Mouse (Mus musculus): ENCODE results near the gene AL731706.2. TPM values are rescaled to one million over a fixed set of nuclear protein-coding genes. Genes with fewer than 3 reads are reported as not detected.

Gene AL731706.2
- polyA plus RNA-seq, 1 experiment from 2014 or later: 17.8 TPM

DNA sequence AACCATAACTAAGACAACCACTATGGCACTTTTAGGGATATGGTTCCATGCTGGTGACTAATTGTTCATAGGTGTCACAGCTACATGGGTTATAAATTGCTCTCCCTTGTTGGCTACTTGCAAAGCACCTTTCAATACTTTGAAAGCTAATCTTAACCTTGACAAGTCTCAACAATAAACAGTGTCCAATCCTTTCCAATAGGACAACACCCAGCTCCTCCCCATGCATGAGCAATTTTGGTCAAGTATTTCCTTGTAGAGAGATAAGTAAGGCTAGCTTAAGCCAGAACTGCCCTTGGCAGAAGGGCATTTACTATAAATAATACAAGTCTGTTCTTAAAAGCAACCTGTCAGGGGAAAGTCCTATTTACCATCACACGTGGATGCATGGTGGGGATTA lies 47.5 kb downstream of the AL731706.2 start:
- Histone ChIP-seq H3K36me3 (ENCODE audit: control insufficient read depth, insufficient read depth, low read length) (no peaks in the 10 kb centered on the region), H3K4me3 (ENCODE audit: low read depth, low read length) (no peak overlapping the region), H3K27me3 (ENCODE audit: control insufficient read depth, insufficient read depth, low read depth, low read length) (no peaks in the 10 kb centered on the region), H3K9ac (ENCODE audit: low read depth, low read length) (no peak overlapping the region), H3K27ac (ENCODE audit: low read length) (no peak overlapping the region), H3K9me3 (replicated peaks; ENCODE audit: control insufficient read depth, low read length, poor library complexity, severe bottlenecking) (no peaks in the 10 kb centered on the region), H3K4me1 (ENCODE audit: control insufficient read depth, insufficient read depth, low read length) (no peaks in the 10 kb centered on the region), H3K4me2 (ENCODE audit: low read length) (no peak overlapping the region)
- 23% methylated on average over 1 of the region's 1 CpGs for WGBS
- ATAC-seq: no peak

DNA sequence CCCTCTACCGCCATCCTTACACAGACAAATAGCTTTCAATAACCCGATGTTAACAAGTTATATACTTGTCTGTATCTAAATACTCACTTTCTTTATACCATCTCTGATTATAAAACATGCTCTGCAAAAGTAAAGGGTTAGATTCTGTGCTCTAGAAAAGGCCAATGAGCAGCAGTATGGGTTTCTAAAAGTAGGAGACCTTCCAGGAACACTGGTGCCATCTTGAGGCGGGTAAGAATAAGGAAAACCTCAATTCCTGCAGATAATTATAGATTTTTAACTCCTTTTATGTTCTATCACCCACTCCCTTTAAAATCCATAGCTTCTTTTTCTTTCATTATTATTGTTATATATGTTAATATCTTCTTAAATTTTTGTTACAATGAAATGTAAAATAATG lies 49.6 kb downstream of the AL731706.2 start:
- H3K27me3 ChIP-seq (ENCODE audit: control insufficient read depth, insufficient read depth, low read depth, low read length): no peaks in the 10 kb centered on the region
- no peak overlapping the region for H3K27ac ChIP-seq (ENCODE audit: low read length)
- WGBS: 77% methylated on average over 3 of the region's 3 CpGs
- H3K4me2 ChIP-seq (ENCODE audit: low read length): no peak overlapping the region
- no peaks in the 10 kb centered on the region for H3K4me1 ChIP-seq (ENCODE audit: control insufficient read depth, insufficient read depth, low read length)
- no peaks in the 10 kb centered on the region for H3K36me3 ChIP-seq (ENCODE audit: control insufficient read depth, insufficient read depth, low read length)
- ATAC-seq: no peak
- no peak overlapping the region for H3K4me3 ChIP-seq (ENCODE audit: low read depth, low read length)
- H3K9ac ChIP-seq (ENCODE audit: low read depth, low read length): no peak overlapping the region
- H3K9me3 ChIP-seq (replicated peaks; ENCODE audit: control insufficient read depth, low read length, poor library complexity, severe bottlenecking): no peaks in the 10 kb centered on the region

Other genes with a start within 250 kb of the AL731706.2 start
- 175 and 244 TPM in 2 replicates for gene Snap25, start 172.2 kb downstream of the AL731706.2 start, polyA plus RNA-seq (2015; fragmentation: Nextera tagmentation; extraction: Ambion mirVana)
- gene Slx4ip, start 5.5 kb upstream of the AL731706.2 start, polyA plus RNA-seq (2015; fragmentation: Nextera tagmentation; extraction: Ambion mirVana): 13.2 and 15.7 TPM in 2 replicates
- 16.6 and 17.0 TPM in 2 replicates for gene AL731706.1, start 5.7 kb upstream of the AL731706.2 start, polyA plus RNA-seq (2015; fragmentation: Nextera tagmentation; extraction: Ambion mirVana)
- 12.1 and 12.8 TPM in 2 replicates for gene Mkks, start 5.7 kb upstream of the AL731706.2 start, polyA plus RNA-seq (2015; fragmentation: Nextera tagmentation; extraction: Ambion mirVana)
- gene Jag1, start 231.0 kb upstream of the AL731706.2 start, polyA plus RNA-seq (2015; fragmentation: Nextera tagmentation; extraction: Ambion mirVana): 8.6 and 10.1 TPM in 2 replicates

All from midbrain, embryonic 16.5 days (tissue).